Mouse (Mus musculus): ENCODE results near the gene Sdhd.
"Not testable (repeated sequence)": the region's sequence is repeated elsewhere in the genome, so short reads cannot be mapped to it uniquely, and the experiment has no call there.

Sdhd gene

DNA sequence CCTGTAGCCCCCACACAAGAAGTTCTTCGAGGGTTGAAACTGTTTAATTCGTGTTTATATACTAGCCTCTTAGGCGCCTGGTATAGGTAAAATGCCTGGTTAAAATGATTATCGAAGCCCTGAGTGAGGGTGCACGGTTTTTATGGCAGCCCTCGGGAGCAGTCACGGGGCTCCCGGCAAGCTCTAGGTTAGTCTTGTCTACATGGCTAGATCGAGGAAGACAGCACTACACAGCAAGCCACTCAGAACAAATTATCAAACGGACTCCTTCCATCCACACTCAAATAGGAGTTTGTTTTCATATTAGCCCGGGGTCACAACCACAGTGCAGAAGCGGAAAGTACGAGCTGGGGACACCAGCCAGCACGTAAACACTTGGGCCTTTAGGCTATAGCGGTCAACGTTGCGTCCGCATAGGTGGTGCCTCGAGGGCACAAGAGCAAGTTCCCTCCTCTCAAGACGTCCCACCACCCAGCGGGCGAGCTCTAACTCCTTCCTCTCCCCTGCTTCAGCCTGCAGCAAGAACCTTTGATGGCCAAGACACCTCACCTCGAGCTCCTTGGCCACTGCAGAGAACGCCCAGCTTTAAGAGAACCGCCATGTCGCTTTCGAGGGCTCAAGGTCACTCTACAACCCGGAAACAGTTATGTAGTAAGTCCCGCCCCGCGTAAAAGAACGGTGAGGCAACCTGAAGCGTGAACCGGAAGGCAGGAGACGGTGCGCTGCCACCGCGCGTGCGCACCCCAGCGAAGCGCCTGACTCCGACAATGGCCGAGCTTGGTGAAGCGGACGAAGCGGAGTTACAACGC lies at the start of gene Sdhd, which contains the start of gene Timm8b:
Gene Sdhd (minus strand): TSS at position 624 of the 809 bp plus-strand sequence.
Gene Timm8b (plus strand): TSS at position 722 of the 809 bp plus-strand sequence.
- in situ Hi-C loops (cut with MboI, MseI): loop anchor here (10.0 kb wide), 1 partner anchor 79 kb away; the partner anchor contains the start of gene Pts

- in situ Hi-C loops (cut with MboI, MseI): no loop called here
These were observed 46.9 kb upstream of the Sdhd start for GRCm38 (mm10) chr9:50650503-50650902.

- in situ Hi-C loops (cut with MboI, MseI): no loop called here
These were observed 43.3 kb upstream of the Sdhd start for GRCm38 (mm10) chr9:50646826-50647370.

GRCm38 (mm10) chr9:50634270-50634669 lies 30.7 kb upstream of the Sdhd start:
- in situ Hi-C loops (cut with MboI, MseI): no loop called here

GRCm38 (mm10) chr9:50633059-50633458 lies 29.4 kb upstream of the Sdhd start:
- in situ Hi-C loops (cut with MboI, MseI): no loop called here

GRCm38 (mm10) chr9:50632016-50632688 lies 28.5 kb upstream of the Sdhd start:
- in situ Hi-C loops (cut with MboI, MseI): no loop called here

DNA sequence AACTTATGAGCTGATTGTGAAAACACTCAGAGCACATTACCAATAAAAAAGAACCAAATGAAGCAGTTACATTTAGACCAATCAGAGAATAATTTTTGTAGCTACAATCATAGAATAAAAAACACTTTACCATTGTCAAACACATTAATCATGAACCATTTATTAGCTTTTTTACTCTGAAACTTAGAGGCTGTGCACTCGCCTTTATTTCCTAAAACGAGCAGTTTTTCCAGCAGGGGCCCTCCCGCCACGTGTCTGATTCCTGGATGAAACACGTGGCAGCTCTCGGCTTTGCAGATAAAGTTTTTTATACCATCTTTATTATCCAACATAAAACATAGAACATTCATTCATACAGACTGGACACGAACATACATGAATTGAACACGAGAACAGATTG lies 27.3 kb upstream of the Sdhd start:
- in situ Hi-C loops (cut with MboI, MseI): not testable (repeated sequence)

DNA sequence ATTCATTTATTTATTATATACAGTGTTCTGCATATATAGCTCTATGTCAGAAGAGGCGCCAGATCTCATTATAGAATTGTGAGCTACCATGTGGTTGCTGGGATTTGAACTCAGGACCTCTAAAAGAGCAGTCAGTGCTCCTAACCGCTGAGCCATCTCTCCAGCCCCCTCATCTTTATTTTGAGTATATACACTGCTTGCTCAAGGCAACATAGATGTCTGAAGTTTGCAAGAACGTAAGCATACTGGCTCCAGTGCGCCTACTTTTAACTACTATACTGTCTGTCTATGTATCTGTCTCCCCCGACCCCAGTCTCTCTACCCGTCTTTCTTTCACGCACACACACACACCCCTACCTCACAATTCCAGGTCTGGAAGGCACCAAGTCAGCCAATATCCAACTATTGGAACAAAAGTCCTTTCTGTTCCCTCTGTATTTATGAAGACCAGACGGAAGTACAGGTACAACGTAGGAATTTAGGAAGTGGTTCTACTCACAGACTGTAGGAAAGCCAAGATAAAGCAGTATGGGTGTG lies 14.2 kb upstream of the Sdhd start:
- in situ Hi-C loops (cut with MboI, MseI): no loop called here

- in situ Hi-C loops (cut with MboI, MseI): no loop called here
These were observed 13.4 kb upstream of the Sdhd start, which contains the start of the genes Pih1d2 and Nkapd1 for GRCm38 (mm10) chr9:50616766-50617603. TSS of gene Pih1d2 (plus strand) at chr9:50617321. TSS of gene Nkapd1 (minus strand) at chr9:50617464.

DNA sequence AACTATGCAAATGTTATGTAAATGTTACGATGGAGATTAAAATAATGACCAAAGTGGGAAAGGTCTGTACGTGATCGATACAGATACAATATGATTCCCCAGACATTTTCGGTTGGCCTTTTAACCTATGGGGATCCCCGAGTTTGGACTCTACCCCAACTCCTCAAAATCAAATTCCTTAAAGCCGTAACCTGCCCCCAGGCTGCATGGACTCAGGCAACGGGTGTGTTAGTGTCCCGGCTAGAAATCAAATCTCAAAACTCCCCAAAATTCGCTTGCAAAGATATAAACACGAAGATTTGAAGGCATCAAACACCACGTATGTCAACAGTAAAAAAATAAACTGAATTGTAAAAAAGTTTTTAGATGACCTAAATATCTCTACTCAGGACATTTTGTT lies 12.5 kb upstream of the Sdhd start:
- in situ Hi-C loops (cut with MboI, MseI): no loop called here

DNA sequence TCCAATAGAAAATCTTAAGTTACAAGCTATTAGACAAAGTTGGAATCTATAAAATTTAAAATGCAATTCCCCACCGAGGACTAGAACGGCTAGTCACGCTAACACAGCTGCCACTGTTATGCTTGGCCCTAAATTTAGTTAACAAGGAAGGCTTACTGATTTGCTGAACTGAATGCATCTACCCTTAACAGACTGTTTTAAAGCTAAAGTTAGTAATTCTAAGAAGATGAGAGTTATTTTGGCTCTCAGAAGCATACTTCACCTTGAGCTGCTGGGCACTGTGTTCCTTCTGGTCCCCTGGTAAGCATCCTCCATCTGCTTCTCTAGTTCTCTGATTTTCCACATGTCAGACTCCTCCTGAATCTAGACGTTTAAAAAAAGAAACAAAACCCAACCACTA lies 8.5 kb upstream of the Sdhd start:
- in situ Hi-C loops (cut with MboI, MseI): no loop called here

DNA sequence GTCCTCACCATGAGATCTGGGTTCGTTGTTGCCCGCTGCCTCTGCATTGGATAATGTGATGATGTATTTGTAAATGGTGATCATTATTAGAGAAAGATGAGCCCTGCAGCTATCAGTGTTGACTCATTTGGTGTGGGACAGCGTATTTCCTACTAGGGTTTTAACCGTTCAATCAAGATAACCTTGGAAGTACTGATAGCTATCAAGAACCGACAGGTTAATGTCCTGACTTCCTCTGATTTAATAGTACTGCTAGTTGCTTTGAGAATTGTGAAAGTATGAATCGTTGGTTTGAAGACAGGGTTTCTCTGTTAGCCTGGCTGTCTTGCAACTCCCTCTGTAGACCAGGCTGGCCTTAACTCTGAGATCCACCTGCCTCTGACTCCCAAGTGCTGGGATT lies 726 bp upstream of the Sdhd start:
- in situ Hi-C loops (cut with MboI, MseI): loop anchor here (10.0 kb wide), 1 partner anchor 80 kb away; the partner anchor contains the start of gene Pts

- in situ Hi-C loops (cut with MboI, MseI): loop anchor here (10.0 kb wide), 1 partner anchor 79 kb away; the partner anchor contains the start of gene Pts
These were observed 349 bp upstream of the Sdhd start for GRCm38 (mm10) chr9:50603998-50604324.

GRCm38 (mm10) chr9:50602055-50602845 lies 1.4 kb downstream of the Sdhd start:
- in situ Hi-C loops (cut with MboI, MseI): loop anchor here (10.0 kb wide), 1 partner anchor 77 kb away; the partner anchor contains the start of gene Pts

- in situ Hi-C loops (cut with MboI, MseI): loop anchor here (10.0 kb wide), 1 partner anchor 77 kb away; the partner anchor contains the start of gene Pts
These were observed 2.1 kb downstream of the Sdhd start for GRCm38 (mm10) chr9:50601536-50601935.

DNA sequence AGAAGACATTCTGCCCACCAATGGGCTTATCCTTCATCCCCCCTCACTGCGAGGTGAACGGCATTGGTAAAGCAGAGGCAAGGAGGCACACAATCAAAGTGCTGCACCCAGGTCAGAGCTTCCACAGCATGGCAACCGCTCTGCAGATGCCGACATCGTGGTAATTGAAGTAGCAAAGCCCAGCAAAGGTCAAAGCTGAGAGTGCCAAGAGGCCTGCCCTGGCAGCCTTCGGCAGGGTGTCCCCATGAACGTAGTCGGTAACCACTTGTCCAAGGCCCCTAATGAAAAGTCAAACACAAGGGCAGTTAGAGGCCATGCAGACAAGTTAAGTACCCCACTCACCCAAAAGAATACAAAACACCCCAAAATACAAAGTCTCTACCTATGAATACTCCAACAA lies 6.6 kb downstream of the Sdhd start:
- in situ Hi-C loops (cut with MboI, MseI): loop anchor here (5.0 kb wide), 1 partner anchor 135 kb away; no protein-coding TSS in a partner anchor

DNA sequence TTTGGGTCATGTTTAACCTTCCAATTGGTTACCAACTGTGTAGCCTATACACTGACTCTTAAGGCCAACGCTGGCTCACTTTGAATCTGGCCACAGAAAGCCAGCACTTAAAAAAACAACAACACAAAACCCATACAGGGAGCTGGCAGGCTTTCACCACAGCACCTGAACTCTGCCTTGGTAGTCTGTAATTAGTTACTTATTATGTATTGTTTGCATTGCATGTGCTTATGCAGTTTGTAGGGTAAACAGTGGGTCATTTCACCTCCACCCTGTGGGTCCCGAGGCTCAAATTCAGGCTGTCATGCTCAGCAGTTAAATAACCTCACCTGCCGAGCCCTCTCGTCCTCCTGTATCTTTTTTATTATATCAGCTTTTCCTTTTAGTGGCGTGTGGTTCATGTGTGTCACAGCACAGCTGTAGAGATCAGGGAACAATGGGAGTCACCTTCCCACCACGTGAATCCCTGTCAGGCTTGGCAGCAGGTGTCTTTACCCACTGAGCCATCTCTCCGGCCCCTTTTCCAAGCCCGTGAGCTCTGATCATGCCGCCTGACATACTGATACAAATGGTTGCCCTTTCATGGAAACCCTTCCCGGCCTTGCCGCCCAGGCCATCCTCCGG lies 8.7 kb downstream of the Sdhd start:
- in situ Hi-C loops (cut with MboI, MseI): loop anchor here (5.0 kb wide), 1 partner anchor 133 kb away; no protein-coding TSS in a partner anchor

GRCm38 (mm10) chr9:50593544-50593943 lies 10.1 kb downstream of the Sdhd start:
- in situ Hi-C loops (cut with MboI, MseI): no loop called here

- in situ Hi-C loops (cut with MboI, MseI): no loop called here
These were observed 10.7 kb downstream of the Sdhd start for GRCm38 (mm10) chr9:50592955-50593354.
